Mouse (Mus musculus) hindbrain, embryonic 11.5 days (tissue): Measurements from ENCODE around the gene Nrarp. TPM values are rescaled to one million over a fixed set of nuclear protein-coding genes. Genes with fewer than 3 reads are reported as not detected.

Experiments
- ATAC-seq: fragments of 200-750 bp; cut with Nextera tagmentation; 2 replicates; pipeline ENCODE4 v1.8.0; 2017; ENCODE audit warnings: mild to moderate bottlenecking, moderate TSS enrichment, moderate library complexity; ENCODE audit not compliant: low FRiP score
- DNase-seq: peaks from one replicate; pipeline ENCODE4 v3.0.0-alpha.2; 2015; ENCODE audit warnings: low spot score
- H3K27ac ChIP-seq: fragments of 300-500 bp; sonication (generic); 2 replicates; pipeline ENCODE4 v1.5.1; 2014; ENCODE audit warnings: mild to moderate bottlenecking, low read depth, low read length
- H3K27me3 ChIP-seq: fragments of 300-500 bp; sonication (generic); 2 replicates; pipeline ENCODE4 v1.6.1; 2014; ENCODE audit warnings: mild to moderate bottlenecking, low read length, moderate library complexity, mixed read lengths; ENCODE audit not compliant: control insufficient read depth, insufficient read depth
- H3K36me3 ChIP-seq: fragments of 300-500 bp; sonication (generic); 2 replicates; pipeline ENCODE4 v1.6.1; 2014; ENCODE audit warnings: mild to moderate bottlenecking, low read length, moderate library complexity, mixed read lengths; ENCODE audit not compliant: control insufficient read depth, insufficient read depth
- H3K4me1 ChIP-seq: fragments of 300-500 bp; sonication (generic); replicated peaks from 2 replicates; pipeline ENCODE4 v1.6.1; 2014; ENCODE audit warnings: low read length, mixed read lengths; ENCODE audit not compliant: control insufficient read depth, insufficient read depth
- H3K4me2 ChIP-seq: fragments of 300-500 bp; sonication (generic); replicated peaks from 2 replicates; pipeline ENCODE4 v1.6.1; 2014; ENCODE audit warnings: mild to moderate bottlenecking, low read depth, low read length
- H3K4me3 ChIP-seq: fragments of 300-500 bp; sonication (generic); 2 replicates; pipeline ENCODE4 v1.5.1; 2014; ENCODE audit warnings: low read depth, low read length
- H3K9ac ChIP-seq: fragments of 300-500 bp; sonication (generic); 2 replicates; pipeline ENCODE4 v1.6.1; 2014; ENCODE audit warnings: low read depth, low read length
- H3K9me3 ChIP-seq: fragments of 300-500 bp; sonication (generic); 2 replicates; pipeline ENCODE4 v1.6.1; 2016; ENCODE audit warnings: low read length; ENCODE audit not compliant: control insufficient read depth
- WGBS: fragments of 180-500 bp; shearing (Covaris S2); extraction: QIAGEN DNeasy Blood & Tissue Kit; methylation state at CpG from one replicate; pipeline ENCODE4 v1.1.7; 2014; 5-methylcytosine and 5-hydroxymethylcytosine counted together
- polyA plus RNA-seq: library from polyadenylated mRNA; unstranded; fragments of >200 nt; fragmentation: Nextera tagmentation; extraction: Ambion mirVana; gene quantifications from 2 replicates; pipeline ENCODE4 v1.2.1, GENCODE M21; 2014

Nrarp gene
- polyA plus RNA-seq, 1 experiment from 2014 or later = 44.6 TPM

- peak overlapping the region; percentile 83 for H3K4me2 ChIP-seq
- H3K4me3 ChIP-seq = peak overlapping the region; percentile 90
- H3K9me3 ChIP-seq = no peaks in the 10 kb centered on the region
- ATAC-seq (no peak), DNase-seq (no peak)
- 0 out of 2 replicates have a peak, but pooled peaks cover 3% of the 10 kb centered on the region for H3K27me3 ChIP-seq
- H3K27ac ChIP-seq = peak overlapping the region; percentile 98; the same call in 1 of the 2 replicates
- H3K4me1 ChIP-seq = peaks cover 15% of the 10 kb centered on the region
- 0 out of 2 replicates have a peak, but pooled peaks cover 3% of the 10 kb centered on the region for H3K36me3 ChIP-seq
- peak overlapping the region; percentile 15; the same call in 1 of the 2 replicates for H3K9ac ChIP-seq
- whole genome bisulfite sequencing = 52% methylated on average over 2 of the region's 2 CpGs
These were observed 2.8 kb downstream of the Nrarp start for GRCm38 (mm10) chr2:25183336-25183735.

GRCm38 (mm10) chr2:25184496-25184895 is 3.9 kb downstream of the Nrarp start:
- H3K27me3 ChIP-seq = 0 out of 2 replicates have a peak, but pooled peaks cover 3% of the 10 kb centered on the region
- H3K36me3 ChIP-seq = 0 out of 2 replicates have a peak, but pooled peaks cover 3% of the 10 kb centered on the region
- ATAC-seq (no peak), DNase-seq (no peak)
- peaks cover 14% of the 10 kb centered on the region for H3K4me1 ChIP-seq
- H3K4me3 ChIP-seq = peak overlapping the region; percentile 4
- peak overlapping the region; percentile 98 for H3K27ac ChIP-seq
- H3K9ac ChIP-seq = no peak overlapping the region
- peak overlapping the region; percentile 83 for H3K4me2 ChIP-seq
- H3K9me3 ChIP-seq = no peaks in the 10 kb centered on the region
- 90% methylated on average over 7 of the region's 7 CpGs for WGBS

- H3K4me2 ChIP-seq = peak overlapping the region; percentile 83
- DNase-seq = peak; percentile 88
- peak overlapping the region; percentile 44 for H3K4me3 ChIP-seq
- H3K36me3 ChIP-seq = 0 out of 2 replicates have a peak, but pooled peaks cover 3% of the 10 kb centered on the region
- H3K4me1 ChIP-seq = peaks cover 11% of the 10 kb centered on the region
- ATAC-seq = peak; percentile 87
- H3K27ac ChIP-seq = peak overlapping the region; percentile 98
- H3K27me3 ChIP-seq = 0 out of 2 replicates have a peak, but pooled peaks cover 3% of the 10 kb centered on the region
- no peaks in the 10 kb centered on the region for H3K9me3 ChIP-seq
- WGBS = under 1% methylated on average over 59 of the region's 64 CpGs
- peak overlapping the region; percentile 84 for H3K9ac ChIP-seq
These were observed 5.3 kb downstream of the Nrarp start for GRCm38 (mm10) chr2:25185625-25186574.

- Histone ChIP-seq H3K9ac (peak overlapping the region; percentile 84), H3K9me3 (no peaks in the 10 kb centered on the region), H3K4me2 (peak overlapping the region; percentile 83), H3K4me3 (peak overlapping the region; percentile 44), H3K36me3 (0 out of 2 replicates have a peak, but pooled peaks cover 3% of the 10 kb centered on the region), H3K4me1 (peaks cover 11% of the 10 kb centered on the region), H3K27ac (peak overlapping the region; percentile 98), H3K27me3 (no peaks in the 10 kb centered on the region)
- WGBS = 29% methylated on average over 5 of the region's 5 CpGs
- DNase-seq = no peak
- no peak for ATAC-seq
These were observed 6.0 kb downstream of the Nrarp start for GRCm38 (mm10) chr2:25186575-25186930.

- 80% methylated on average over 6 of the region's 6 CpGs for WGBS
- Histone ChIP-seq H3K4me3 (no peak overlapping the region), H3K27ac (no peak overlapping the region), H3K9ac (no peak overlapping the region), H3K36me3 (0 out of 2 replicates have a peak, but pooled peaks cover 3% of the 10 kb centered on the region), H3K27me3 (no peaks in the 10 kb centered on the region), H3K9me3 (no peaks in the 10 kb centered on the region), H3K4me2 (no peak overlapping the region), H3K4me1 (peaks cover 11% of the 10 kb centered on the region)
- ATAC-seq (no peak), DNase-seq (no peak)
These were observed 7.3 kb downstream of the Nrarp start for GRCm38 (mm10) chr2:25187841-25188240.

GRCm38 (mm10) chr2:25193330-25193770 is 12.8 kb downstream of the Nrarp start:
- 2% methylated on average over 6 of the region's 6 CpGs for WGBS
- no peak overlapping the region for H3K4me3 ChIP-seq
- DNase-seq = peak; percentile 92

GRCm38 (mm10) chr2:25194006-25194405 is 13.4 kb downstream of the Nrarp start:
- Histone ChIP-seq H3K27me3 (peaks cover 24% of the 10 kb centered on the region), H3K4me2 (no peak overlapping the region), H3K9me3 (no peaks in the 10 kb centered on the region), H3K27ac (no peak overlapping the region), H3K4me1 (peaks cover 2% of the 10 kb centered on the region; the same call in 1 of the 2 replicates), H3K4me3 (no peak overlapping the region), H3K9ac (no peak overlapping the region), H3K36me3 (no peaks in the 10 kb centered on the region)
- 74% methylated on average over 5 of the region's 5 CpGs for WGBS
- no peak for DNase-seq
- ATAC-seq = no peak

More at GRCm38 (mm10) chr2:25193330-25193770, 12.8 kb downstream of the Nrarp start:
- Histone ChIP-seq H3K4me2 (no peak overlapping the region), H3K9ac (no peak overlapping the region), H3K4me1 (peaks cover 2% of the 10 kb centered on the region; the same call in 1 of the 2 replicates), H3K27me3 (peaks cover 24% of the 10 kb centered on the region), H3K9me3 (no peaks in the 10 kb centered on the region), H3K27ac (no peak overlapping the region), H3K36me3 (no peaks in the 10 kb centered on the region)
- ATAC-seq = peak; percentile 73

- Histone ChIP-seq H3K27me3 (peaks cover 24% of the 10 kb centered on the region), H3K9me3 (no peaks in the 10 kb centered on the region), H3K4me1 (peaks cover 2% of the 10 kb centered on the region; the same call in 1 of the 2 replicates), H3K4me2 (no peak overlapping the region), H3K27ac (no peak overlapping the region), H3K36me3 (no peaks in the 10 kb centered on the region), H3K9ac (no peak overlapping the region), H3K4me3 (no peak overlapping the region)
- ATAC-seq (no peak), DNase-seq (no peak)
- 82% methylated on average over 17 of the region's 17 CpGs for WGBS
These were observed 14.1 kb downstream of the Nrarp start for GRCm38 (mm10) chr2:25194486-25195171.
